Mouse (Mus musculus) liver, embryonic 13.5 days (tissue): ENCODE measurements around the gene Rpusd1. TPM values are rescaled to one million over a fixed set of nuclear protein-coding genes. Genes with fewer than 3 reads are reported as not detected.

Experiments
- ATAC-seq: fragments of 200-750 bp; cut with Nextera tagmentation; 2 replicates; pipeline ENCODE4 v1.8.0; 2017; ENCODE audit warnings: low read depth, mild to moderate bottlenecking, moderate number of reproducible peaks, moderate library complexity
- DNase-seq: peaks from one replicate; pipeline ENCODE4 v3.0.0; 2022
- H3K27ac ChIP-seq: fragments of 300-500 bp; sonication (generic); 2 replicates; pipeline ENCODE4 v1.5.1; 2015; ENCODE audit warnings: moderate library complexity, mild to moderate bottlenecking, inconsistent platforms
- H3K27me3 ChIP-seq: fragments of 300-500 bp; sonication (generic); 2 replicates; pipeline ENCODE4 v1.6.1; 2015; ENCODE audit warnings: mild to moderate bottlenecking, inconsistent platforms
- H3K36me3 ChIP-seq: fragments of 300-500 bp; sonication (generic); 2 replicates; pipeline ENCODE4 v1.6.1; 2015; ENCODE audit warnings: mild to moderate bottlenecking, inconsistent platforms
- H3K4me1 ChIP-seq: fragments of 300-500 bp; sonication (generic); replicated peaks from 2 replicates; pipeline ENCODE4 v1.6.1; 2015; ENCODE audit warnings: inconsistent platforms
- H3K4me2 ChIP-seq: fragments of 300-500 bp; sonication (generic); 2 replicates; pipeline ENCODE4 v1.6.1; 2015; ENCODE audit warnings: inconsistent platforms, mild to moderate bottlenecking, moderate library complexity
- H3K4me3 ChIP-seq: fragments of 300-500 bp; sonication (generic); replicated peaks from 2 replicates; pipeline ENCODE4 v1.5.1; 2015; ENCODE audit warnings: mild to moderate bottlenecking, inconsistent platforms
- H3K9ac ChIP-seq: fragments of 300-500 bp; sonication (generic); 2 replicates; pipeline ENCODE4 v1.6.1; 2015; ENCODE audit warnings: mild to moderate bottlenecking, inconsistent platforms
- H3K9me3 ChIP-seq: fragments of 300-500 bp; sonication (generic); replicated peaks from 2 replicates; pipeline ENCODE4 v1.6.1; 2016; ENCODE audit warnings: inconsistent platforms
- WGBS: fragments of 180-500 bp; shearing (Covaris S2); methylation state at CpG from one replicate; pipeline ENCODE4 v1.1.7; 2015; ENCODE audit not compliant: insufficient replicate concordance; 5-methylcytosine and 5-hydroxymethylcytosine counted together
- polyA plus RNA-seq: library from polyadenylated mRNA; unstranded; fragments of >200 nt; fragmentation: Nextera tagmentation; extraction: Ambion mirVana; gene quantifications from 2 replicates; pipeline ENCODE4 v1.2.1, GENCODE M21; 2015

Rpusd1 gene
- polyA plus RNA-seq, 1 experiment from 2014 or later: 7.6 TPM

GRCm38 (mm10) chr17:25715627-25716026, 11.8 kb upstream of the Rpusd1 start:
- H3K4me1 ChIP-seq: peaks cover 26% of the 10 kb centered on the region
- H3K4me3 ChIP-seq: no peak overlapping the region
- ATAC-seq (peak; percentile 62), DNase-seq (no peak)
- H3K36me3 ChIP-seq: peaks cover 23% of the 10 kb centered on the region
- H3K27me3 ChIP-seq: peaks cover 42% of the 10 kb centered on the region
- no peaks in the 10 kb centered on the region for H3K9me3 ChIP-seq
- H3K27ac ChIP-seq: no peak overlapping the region
- WGBS: 29% methylated on average over 3 of the region's 3 CpGs
- no peak overlapping the region for H3K9ac ChIP-seq
- H3K4me2 ChIP-seq: no peak overlapping the region

GRCm38 (mm10) chr17:25716130-25716529, 11.3 kb upstream of the Rpusd1 start:
- ATAC-seq: 0 out of 2 replicates have a peak, but pooled peaks have one; percentile 13
- H3K4me2 ChIP-seq: no peak overlapping the region
- H3K4me3 ChIP-seq: no peak overlapping the region
- H3K36me3 ChIP-seq: peaks cover 28% of the 10 kb centered on the region
- no peak overlapping the region for H3K9ac ChIP-seq
- H3K27ac ChIP-seq: no peak overlapping the region
- WGBS: 5% methylated on average over 6 of the region's 6 CpGs
- H3K27me3 ChIP-seq: peaks cover 42% of the 10 kb centered on the region
- DNase-seq: no peak
- peaks cover 26% of the 10 kb centered on the region for H3K4me1 ChIP-seq
- H3K9me3 ChIP-seq: no peaks in the 10 kb centered on the region

GRCm38 (mm10) chr17:25716711-25717637, 10.5 kb upstream of the Rpusd1 start, which contains the start of gene Gng13:
Gene Gng13 (plus strand): TSS chr17:25717171.
- H3K4me1 ChIP-seq: peaks cover 26% of the 10 kb centered on the region
- peak within 1 kb of the TSS; percentile 63 for H3K4me2 ChIP-seq
- H3K4me3 ChIP-seq: peak within 1 kb of the TSS; percentile 36
- H3K27me3 ChIP-seq: peaks cover 42% of the 10 kb centered on the region
- no peak within 1 kb of the TSS for H3K27ac ChIP-seq
- H3K36me3 ChIP-seq: peaks cover 36% of the 10 kb centered on the region
- H3K9ac ChIP-seq: peak within 1 kb of the TSS; percentile 23; the same call in 1 of the 2 replicates
- no peaks in the 10 kb centered on the region for H3K9me3 ChIP-seq
- no peak for DNase-seq
- WGBS: 3% methylated on average over 45 of the region's 45 CpGs
- peak; percentile 42 for ATAC-seq

GRCm38 (mm10) chr17:25717691-25718090, 9.8 kb upstream of the Rpusd1 start:
- H3K4me3 ChIP-seq: peak overlapping the region; percentile 36
- 16% methylated on average over 6 of the region's 6 CpGs for WGBS

GRCm38 (mm10) chr17:25721476-25721875, 6.0 kb upstream of the Rpusd1 start:
- no peak for DNase-seq
- Histone ChIP-seq H3K4me2 (no peak overlapping the region), H3K4me3 (no peak overlapping the region), H3K36me3 (peaks cover 70% of the 10 kb centered on the region), H3K9ac (no peak overlapping the region), H3K27ac (no peak overlapping the region), H3K27me3 (peaks cover 22% of the 10 kb centered on the region), H3K9me3 (no peaks in the 10 kb centered on the region), H3K4me1 (peaks cover 41% of the 10 kb centered on the region)
- no peak for ATAC-seq
- WGBS: 88% methylated on average over 5 of the region's 5 CpGs

More at GRCm38 (mm10) chr17:25717691-25718090, 9.8 kb upstream of the Rpusd1 start:
- H3K9ac ChIP-seq: 0 out of 2 replicates have a peak overlapping the region, but pooled peaks have one; percentile 23
- peak overlapping the region; percentile 63 for H3K4me2 ChIP-seq
- no peaks in the 10 kb centered on the region for H3K9me3 ChIP-seq
- ATAC-seq: no peak
- peaks cover 42% of the 10 kb centered on the region for H3K27me3 ChIP-seq
- H3K36me3 ChIP-seq: peaks cover 44% of the 10 kb centered on the region
- H3K4me1 ChIP-seq: peaks cover 28% of the 10 kb centered on the region
- no peak for DNase-seq
- H3K27ac ChIP-seq: no peak overlapping the region

- Histone ChIP-seq H3K4me2 (no peak overlapping the region), H3K9me3 (no peaks in the 10 kb centered on the region), H3K27me3 (peaks cover 2% of the 10 kb centered on the region; the same call in 1 of the 2 replicates), H3K9ac (no peak overlapping the region), H3K4me1 (peaks cover 38% of the 10 kb centered on the region), H3K36me3 (peaks cover 68% of the 10 kb centered on the region), H3K4me3 (no peak overlapping the region), H3K27ac (no peak overlapping the region)
- no peak for DNase-seq
- ATAC-seq: no peak
- 94% methylated on average over 19 of the region's 19 CpGs for WGBS
Measured at GRCm38 (mm10) chr17:25723470-25723869, 4.0 kb upstream of the Rpusd1 start.

GRCm38 (mm10) chr17:25723919-25724318, 3.6 kb upstream of the Rpusd1 start:
- peaks cover 42% of the 10 kb centered on the region for H3K4me1 ChIP-seq
- H3K27me3 ChIP-seq: no peaks in the 10 kb centered on the region
- H3K9ac ChIP-seq: no peak overlapping the region
- H3K27ac ChIP-seq: no peak overlapping the region
- 77% methylated on average over 7 of the region's 7 CpGs for WGBS
- ATAC-seq (no peak), DNase-seq (no peak)
- no peaks in the 10 kb centered on the region for H3K9me3 ChIP-seq
- H3K4me2 ChIP-seq: no peak overlapping the region
- H3K4me3 ChIP-seq: no peak overlapping the region
- peaks cover 64% of the 10 kb centered on the region for H3K36me3 ChIP-seq

GRCm38 (mm10) chr17:25725264-25725663, 2.2 kb upstream of the Rpusd1 start:
- H3K4me1 ChIP-seq: peaks cover 42% of the 10 kb centered on the region
- no peaks in the 10 kb centered on the region for H3K9me3 ChIP-seq
- WGBS: 79% methylated on average over 6 of the region's 6 CpGs
- no peak for DNase-seq
- H3K27me3 ChIP-seq: no peaks in the 10 kb centered on the region
- H3K9ac ChIP-seq: 0 out of 2 replicates have a peak overlapping the region, but pooled peaks have one; percentile 8
- H3K27ac ChIP-seq: no peak overlapping the region
- H3K4me2 ChIP-seq: peak overlapping the region; percentile 92; the same call in 1 of the 2 replicates
- H3K4me3 ChIP-seq: peak overlapping the region; percentile 79
- no peak for ATAC-seq
- peaks cover 57% of the 10 kb centered on the region for H3K36me3 ChIP-seq

- no peak for ATAC-seq
- Histone ChIP-seq H3K9ac (peak overlapping the region; percentile 74), H3K27me3 (no peaks in the 10 kb centered on the region), H3K4me3 (peak overlapping the region; percentile 79), H3K36me3 (peaks cover 30% of the 10 kb centered on the region), H3K4me2 (peak overlapping the region; percentile 74), H3K27ac (peak overlapping the region; percentile 11; the same call in 1 of the 2 replicates), H3K4me1 (peaks cover 43% of the 10 kb centered on the region), H3K9me3 (no peaks in the 10 kb centered on the region)
- WGBS: 16% methylated on average over 4 of the region's 4 CpGs
- no peak for DNase-seq
Measured at GRCm38 (mm10) chr17:25728009-25728270, 470 bp downstream of the Rpusd1 start.

- Histone ChIP-seq H3K9me3 (no peaks in the 10 kb centered on the region), H3K4me1 (peaks cover 16% of the 10 kb centered on the region), H3K4me2 (no peak overlapping the region), H3K4me3 (no peak overlapping the region), H3K27ac (no peak overlapping the region), H3K36me3 (peaks cover 6% of the 10 kb centered on the region; the same call in 1 of the 2 replicates), H3K9ac (no peak overlapping the region), H3K27me3 (0 out of 2 replicates have a peak, but pooled peaks cover 3% of the 10 kb centered on the region)
- no peak for ATAC-seq
- whole genome bisulfite sequencing: 21% methylated on average over 2 of the region's 2 CpGs
- DNase-seq: no peak
Measured at GRCm38 (mm10) chr17:25732082-25732481, 4.6 kb downstream of the Rpusd1 start.

- WGBS: 67% methylated on average over 5 of the region's 5 CpGs
- no peak for DNase-seq
- Histone ChIP-seq H3K4me3 (no peak overlapping the region), H3K9ac (no peak overlapping the region), H3K9me3 (no peaks in the 10 kb centered on the region), H3K27me3 (0 out of 2 replicates have a peak, but pooled peaks cover 3% of the 10 kb centered on the region), H3K36me3 (no peaks in the 10 kb centered on the region; the same call in 1 of the 2 replicates), H3K4me1 (0 out of 2 replicates have a peak, but pooled peaks cover 5% of the 10 kb centered on the region), H3K4me2 (no peak overlapping the region), H3K27ac (no peak overlapping the region)
- ATAC-seq: no peak
Measured at GRCm38 (mm10) chr17:25735246-25735645, 7.8 kb downstream of the Rpusd1 start.
